Mouse (Mus musculus): ENCODE measurements around the gene Cdh13.

DNA sequence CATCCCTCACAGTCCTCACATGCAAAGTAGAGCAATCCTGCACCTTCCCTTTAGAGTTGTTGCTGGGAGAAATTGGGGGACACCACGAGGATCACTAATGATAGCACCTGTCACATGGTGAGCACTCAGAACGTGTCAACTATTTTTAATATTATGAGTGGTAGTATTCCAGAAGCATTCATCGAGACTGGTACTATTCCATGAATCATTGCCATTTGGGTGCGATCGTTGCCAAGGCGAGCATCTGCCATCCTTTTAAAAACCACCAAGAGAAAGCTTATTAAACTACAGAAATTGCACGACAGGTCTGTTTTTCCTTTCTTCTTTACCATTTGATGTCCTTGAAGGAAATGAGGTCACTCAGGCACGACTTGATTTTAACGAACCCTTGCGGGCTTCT lies 328.0 kb downstream of the Cdh13 start:
- no peak for TF ChIP-seq CTCF (IDR thresholded peaks at IDR 0.05; ENCODE audit: control insufficient read depth, insufficient read depth, low read length)
- TF ChIP-seq POLR2A (IDR thresholded peaks at IDR 0.05; ENCODE audit: borderline replicate concordance, control insufficient read depth, low read depth, low read length), result no peak

Data from bone marrow, adult 2 months (tissue).